Mouse (Mus musculus): ENCODE data around the gene Btbd35f19.
"Not testable (repeated sequence)": the region's sequence is repeated elsewhere in the genome, so short reads cannot be mapped to it uniquely, and the experiment has no call there.

Btbd35f19 gene

DNA sequence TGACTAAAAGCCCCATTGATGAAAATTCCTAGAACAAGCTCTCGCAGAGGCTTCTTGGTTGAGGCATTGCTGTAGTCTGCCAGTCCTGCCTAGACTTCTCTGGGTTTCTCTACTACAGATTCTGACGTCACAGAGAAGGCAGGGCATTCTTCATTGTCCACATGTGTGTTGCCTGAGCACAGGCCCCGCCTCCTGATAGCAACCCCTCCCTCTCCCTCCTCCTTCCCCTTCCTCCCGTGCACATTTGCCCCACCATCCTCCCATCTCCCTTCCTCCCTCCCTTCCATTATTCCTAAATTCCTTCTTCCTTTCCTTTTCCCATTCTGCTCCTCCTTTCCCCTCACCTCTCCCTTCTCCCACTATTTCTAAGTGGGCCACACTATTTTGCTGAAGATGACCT, at the start of gene Btbd35f19:
Gene Btbd35f19, minus strand, starts transcription at position 101 of the 400 bp plus-strand sequence.
- not testable (repeated sequence) for DNase-seq (ENCODE audit: low read depth, low spot score)

DNA sequence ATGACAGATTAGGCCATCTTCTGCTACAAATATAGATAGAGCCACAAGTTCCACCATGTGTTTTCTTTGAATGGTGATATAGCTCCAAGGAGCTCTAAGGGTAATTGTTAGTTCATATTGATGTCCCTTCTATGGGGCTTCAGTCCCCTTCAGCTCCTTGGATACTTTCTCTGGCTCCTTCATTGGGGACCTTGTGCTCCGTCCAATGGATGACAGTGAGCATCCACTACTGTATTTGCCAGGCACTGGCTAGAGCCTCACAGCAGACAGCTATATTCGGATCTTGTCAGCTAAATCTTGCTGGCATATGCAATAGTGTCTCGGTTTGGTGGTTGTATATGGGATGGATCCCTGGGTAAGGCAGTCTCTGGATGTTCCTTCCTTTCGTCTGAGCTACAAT, 41.8 kb downstream of the Btbd35f19 start:
- DNase-seq (ENCODE audit: low read depth, low spot score), result not testable (repeated sequence)

DNA sequence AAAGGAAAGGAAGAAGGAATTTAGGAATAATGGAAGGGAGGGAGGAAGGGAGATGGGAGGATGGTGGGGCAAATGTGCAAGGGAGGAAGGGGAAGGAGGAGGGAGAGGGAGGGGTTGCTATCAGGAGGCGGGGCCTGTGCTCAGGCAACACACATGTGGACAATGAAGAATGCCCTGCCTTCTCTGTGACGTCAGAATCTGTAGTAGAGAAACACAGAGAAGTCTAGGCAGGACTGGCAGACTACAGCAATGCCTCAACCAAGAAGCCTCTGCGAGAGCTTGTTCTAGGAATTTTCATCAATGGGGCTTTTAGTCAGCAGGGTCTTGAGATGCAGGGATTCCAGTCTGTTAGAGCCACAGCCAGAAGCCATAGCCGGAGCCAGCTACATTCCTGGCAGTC, 47.6 kb downstream of the Btbd35f19 start, which contains the start of gene Btbd35f26:
Gene Btbd35f26, plus strand, starts transcription at position 301 of the 400 bp plus-strand sequence.
- DNase-seq (ENCODE audit: low read depth, low spot score), result not testable (repeated sequence)

Measured in telencephalon, adult 2 months (tissue).